Mouse (Mus musculus) embryonic facial prominence, embryonic 10.5 days (tissue): ENCODE results near the gene Clec12a. TPM values are rescaled to one million over a fixed set of nuclear protein-coding genes. Genes with fewer than 3 reads are reported as not detected.
A peak's percentile ranks its signal among the peaks of the same experiment; 100 is the strongest.
"Not testable (repeated sequence)": the region's sequence is repeated elsewhere in the genome, so short reads cannot be mapped to it uniquely, and the experiment has no call there.

Experiments
- DNase-seq: peaks from one replicate; pipeline ENCODE4 v3.0.0-alpha.2; 2017; ENCODE audit warnings: low spot score
- H3K27ac ChIP-seq: fragments of 300-500 bp; sonication (generic); replicated peaks from 2 replicates; pipeline ENCODE4 v1.5.1; 2016; ENCODE audit warnings: mild to moderate bottlenecking
- H3K27me3 ChIP-seq: fragments of 300-500 bp; sonication (generic); replicated peaks from 2 replicates; pipeline ENCODE4 v1.6.1; 2016; ENCODE audit warnings: low read depth, mild to moderate bottlenecking; ENCODE audit not compliant: poor library complexity, severe bottlenecking
- H3K36me3 ChIP-seq: fragments of 300-500 bp; sonication (generic); replicated peaks from 2 replicates; pipeline ENCODE4 v1.6.1; 2016; ENCODE audit warnings: mild to moderate bottlenecking, moderate library complexity
- H3K4me1 ChIP-seq: fragments of 300-500 bp; sonication (generic); 2 replicates; pipeline ENCODE4 v1.6.1; 2016
- H3K4me3 ChIP-seq: fragments of 300-500 bp; sonication (generic); 2 replicates; pipeline ENCODE4 v1.5.1; 2016; ENCODE audit warnings: mild to moderate bottlenecking, moderate library complexity
- H3K9me3 ChIP-seq: fragments of 300-500 bp; sonication (generic); 2 replicates; pipeline ENCODE4 v1.6.1; 2016; ENCODE audit warnings: mild to moderate bottlenecking
- WGBS: fragments of 180-500 bp; shearing (Covaris S2); methylation state at CpG from one replicate; pipeline ENCODE4 v1.1.7; 2016; 5-methylcytosine and 5-hydroxymethylcytosine counted together
- polyA plus RNA-seq: library from polyadenylated mRNA; unstranded; fragments of >200 nt; fragmentation: Nextera tagmentation; extraction: Ambion mirVana; gene quantifications from 2 replicates; pipeline ENCODE4 v1.2.1, GENCODE M21; 2016

The Clec12a gene
- 0.35 and 0.40 TPM in 2 replicates for polyA plus RNA-seq

- H3K27me3 ChIP-seq, H3K9me3 ChIP-seq, H3K36me3 ChIP-seq, DNase-seq, H3K4me1 ChIP-seq, H3K4me3 ChIP-seq, H3K27ac ChIP-seq: not testable (repeated sequence)
- 81% methylated on average over 4 of the region's 4 CpGs for WGBS
These were observed at the start of gene Clec12a for GRCm38 (mm10) chr6:129342391-129342790. Gene Clec12a (plus strand): TSS chr6:129342691.

DNA sequence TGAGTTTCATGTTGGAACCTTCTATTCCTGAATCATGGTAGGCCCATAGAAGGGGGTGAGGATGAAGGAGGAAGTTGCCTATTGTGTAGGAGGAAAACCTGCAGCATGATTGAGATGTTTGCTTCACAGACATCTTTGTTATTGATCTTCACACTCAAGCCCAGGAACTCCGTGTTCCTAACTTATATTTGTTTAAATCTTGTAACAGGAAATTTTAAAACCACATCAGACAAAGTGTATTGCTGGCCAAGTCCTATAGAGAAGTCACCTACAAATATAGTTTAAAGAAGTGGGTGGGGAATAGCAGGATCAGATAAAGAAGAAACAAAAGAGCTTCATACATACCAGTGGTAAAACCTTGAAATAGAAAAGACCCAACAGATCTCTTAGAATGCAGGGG lies 38.3 kb upstream of the Clec12a start:
- H3K27me3 ChIP-seq = no peaks in the 10 kb centered on the region
- no peak for DNase-seq
- no peaks in the 10 kb centered on the region for H3K36me3 ChIP-seq
- H3K9me3 ChIP-seq = no peaks in the 10 kb centered on the region
- no peak overlapping the region for H3K27ac ChIP-seq
- no peaks in the 10 kb centered on the region for H3K4me1 ChIP-seq
- 77% methylated on average over 1 of the region's 1 CpGs for WGBS
- no peak overlapping the region for H3K4me3 ChIP-seq

DNA sequence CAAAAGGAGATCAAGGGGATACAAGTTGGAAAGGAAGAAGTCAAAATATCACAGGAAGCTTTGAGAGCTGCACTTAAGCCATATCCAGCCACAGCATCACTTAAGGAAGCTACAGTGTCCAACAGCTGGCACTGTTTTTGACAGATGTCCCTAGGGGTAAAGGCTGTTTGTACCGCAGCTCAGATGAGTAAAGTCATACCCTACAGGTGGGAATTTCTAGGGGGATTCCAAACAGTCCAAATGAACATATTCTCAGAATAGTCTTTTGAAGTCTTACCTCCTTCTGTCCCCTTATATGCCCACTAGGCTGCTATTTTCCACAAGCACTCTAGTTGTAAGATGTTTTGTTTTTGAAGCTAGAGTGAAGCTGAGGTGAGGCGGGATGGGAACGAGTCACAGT lies 30.0 kb upstream of the Clec12a start:
- Histone ChIP-seq H3K4me1 (no peaks in the 10 kb centered on the region), H3K9me3 (no peaks in the 10 kb centered on the region), H3K4me3 (no peak overlapping the region), H3K27me3 (no peaks in the 10 kb centered on the region), H3K27ac (no peak overlapping the region), H3K36me3 (no peaks in the 10 kb centered on the region)
- DNase-seq = no peak
- WGBS = 83% methylated on average over 3 of the region's 3 CpGs

- no peak overlapping the region for H3K4me3 ChIP-seq
- no peaks in the 10 kb centered on the region for H3K9me3 ChIP-seq
- no peaks in the 10 kb centered on the region for H3K4me1 ChIP-seq
- H3K27me3 ChIP-seq = no peaks in the 10 kb centered on the region
- no peak for DNase-seq
- H3K27ac ChIP-seq = no peak overlapping the region
- 93% methylated on average over 3 of the region's 3 CpGs for WGBS
- H3K36me3 ChIP-seq = no peaks in the 10 kb centered on the region
These were observed 27.8 kb upstream of the Clec12a start for GRCm38 (mm10) chr6:129314655-129315168.

DNA sequence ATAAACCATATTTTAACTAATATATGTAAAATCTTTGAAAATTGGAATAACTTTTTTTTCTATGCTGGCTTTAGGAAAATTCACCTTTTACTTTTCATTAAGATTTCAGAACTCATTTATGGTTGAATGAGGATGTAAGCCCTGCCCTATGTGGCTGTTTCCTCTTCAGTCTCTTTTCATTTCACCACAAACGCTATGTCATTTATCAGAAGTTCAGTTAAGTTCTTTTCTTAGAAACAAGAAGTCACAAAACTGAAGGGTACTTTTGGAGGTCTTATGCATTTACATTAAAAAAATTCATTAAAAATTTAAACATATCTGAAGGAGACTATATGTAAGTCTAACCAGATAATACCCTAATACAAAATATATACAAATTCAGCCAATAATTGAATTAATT lies 26.8 kb upstream of the Clec12a start:
- 91% methylated on average over 1 of the region's 1 CpGs for WGBS
- no peaks in the 10 kb centered on the region for H3K4me1 ChIP-seq

DNA sequence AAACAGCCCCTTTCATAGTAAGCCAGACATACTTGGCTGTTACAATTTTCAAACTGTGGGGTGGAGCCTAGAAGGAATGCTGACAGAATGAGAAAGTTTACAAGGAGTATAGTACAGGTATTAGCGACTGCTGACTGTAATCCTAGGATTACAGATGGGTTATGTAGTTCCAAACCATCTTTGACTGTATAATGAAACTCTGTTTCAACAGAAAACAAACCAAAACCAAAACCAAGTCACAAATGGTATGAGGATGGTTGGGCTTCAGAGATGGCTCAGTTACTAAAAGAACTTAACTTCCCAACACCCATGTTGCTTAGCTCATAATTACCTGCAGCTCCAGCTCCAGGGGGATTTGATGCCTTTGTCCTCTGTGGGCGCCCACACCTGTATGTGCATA lies 26.0 kb upstream of the Clec12a start:
- no peak overlapping the region for H3K27ac ChIP-seq
- WGBS = 75% methylated on average over 2 of the region's 2 CpGs
- H3K9me3 ChIP-seq = no peaks in the 10 kb centered on the region
- H3K4me1 ChIP-seq = no peaks in the 10 kb centered on the region
- H3K4me3 ChIP-seq = no peak overlapping the region
- no peak for DNase-seq
- H3K27me3 ChIP-seq = no peaks in the 10 kb centered on the region
- H3K36me3 ChIP-seq = no peaks in the 10 kb centered on the region

More for the DNA sequence above, 26.8 kb upstream of the Clec12a start:
- no peaks in the 10 kb centered on the region for H3K36me3 ChIP-seq
- no peaks in the 10 kb centered on the region for H3K9me3 ChIP-seq
- no peak overlapping the region for H3K4me3 ChIP-seq
- no peak for DNase-seq
- H3K27ac ChIP-seq = no peak overlapping the region
- no peaks in the 10 kb centered on the region for H3K27me3 ChIP-seq

- DNase-seq = no peak
- Histone ChIP-seq H3K27ac (no peak overlapping the region), H3K27me3 (no peaks in the 10 kb centered on the region), H3K36me3 (no peaks in the 10 kb centered on the region), H3K4me1 (no peaks in the 10 kb centered on the region), H3K4me3 (no peak overlapping the region), H3K9me3 (no peaks in the 10 kb centered on the region)
- WGBS = 62% methylated on average over 1 of the region's 1 CpGs
These were observed 24.1 kb upstream of the Clec12a start for GRCm38 (mm10) chr6:129318395-129318794.

- whole genome bisulfite sequencing = 81% methylated on average over 4 of the region's 4 CpGs
- Histone ChIP-seq H3K36me3 (no peaks in the 10 kb centered on the region), H3K27me3 (no peaks in the 10 kb centered on the region), H3K27ac (no peak overlapping the region), H3K4me3 (no peak overlapping the region), H3K4me1 (no peaks in the 10 kb centered on the region), H3K9me3 (no peaks in the 10 kb centered on the region)
- no peak for DNase-seq
These were observed 23.2 kb upstream of the Clec12a start for GRCm38 (mm10) chr6:129319331-129319730.

GRCm38 (mm10) chr6:129326016-129326415 lies 16.5 kb upstream of the Clec12a start:
- Histone ChIP-seq H3K36me3 (no peaks in the 10 kb centered on the region), H3K4me1 (no peaks in the 10 kb centered on the region), H3K4me3 (no peak overlapping the region), H3K27ac (no peak overlapping the region), H3K27me3 (no peaks in the 10 kb centered on the region), H3K9me3 (no peaks in the 10 kb centered on the region)
- 85% methylated on average over 1 of the region's 1 CpGs for WGBS
- no peak for DNase-seq

- Histone ChIP-seq H3K9me3 (no peaks in the 10 kb centered on the region), H3K36me3 (no peaks in the 10 kb centered on the region), H3K4me3 (no peak overlapping the region), H3K4me1 (no peaks in the 10 kb centered on the region), H3K27ac (no peak overlapping the region), H3K27me3 (no peaks in the 10 kb centered on the region)
- 84% methylated on average over 13 of the region's 13 CpGs for WGBS
- DNase-seq = no peak
These were observed 15.8 kb upstream of the Clec12a start for GRCm38 (mm10) chr6:129326568-129327150.

DNA sequence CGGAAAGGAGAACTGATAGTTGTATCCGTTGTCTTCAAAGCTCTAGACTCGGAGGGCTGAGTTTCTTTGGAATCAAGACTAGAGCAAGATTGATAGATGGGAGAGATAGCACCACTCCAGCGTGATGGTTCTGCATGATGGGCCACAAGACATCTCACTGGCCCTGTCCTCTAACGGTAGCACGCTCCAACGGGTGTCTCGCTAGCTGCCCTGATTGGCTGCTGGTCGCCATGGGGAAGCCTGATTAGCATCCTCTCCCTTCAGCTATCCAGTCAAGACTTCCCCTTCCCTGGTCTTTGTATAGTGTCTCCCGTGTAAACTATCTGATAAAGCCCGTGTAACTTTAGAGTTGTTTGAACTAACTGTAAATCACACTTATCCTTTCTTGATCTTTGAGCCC lies 10.9 kb upstream of the Clec12a start, which contains the start of gene 4922502D21Rik:
4922502D21Rik (minus strand) TSS at position 187 of the 400 bp plus-strand sequence.
- no peak within 1 kb of the TSS for H3K27ac ChIP-seq
- no peaks in the 10 kb centered on the region for H3K9me3 ChIP-seq
- DNase-seq = no peak
- WGBS = 58% methylated on average over 11 of the region's 11 CpGs
- H3K4me1 ChIP-seq = no peaks in the 10 kb centered on the region
- H3K36me3 ChIP-seq = no peaks in the 10 kb centered on the region
- no peaks in the 10 kb centered on the region for H3K27me3 ChIP-seq
- H3K4me3 ChIP-seq = no peak within 1 kb of the TSS

- Histone ChIP-seq H3K27me3 (no peaks in the 10 kb centered on the region), H3K4me3 (no peak overlapping the region), H3K36me3 (no peaks in the 10 kb centered on the region), H3K27ac (no peak overlapping the region), H3K9me3 (no peaks in the 10 kb centered on the region), H3K4me1 (no peaks in the 10 kb centered on the region)
- WGBS = 42% methylated on average over 11 of the region's 11 CpGs
- peak; percentile 47 for DNase-seq
These were observed 8.8 kb upstream of the Clec12a start for GRCm38 (mm10) chr6:129333674-129334078.

DNA sequence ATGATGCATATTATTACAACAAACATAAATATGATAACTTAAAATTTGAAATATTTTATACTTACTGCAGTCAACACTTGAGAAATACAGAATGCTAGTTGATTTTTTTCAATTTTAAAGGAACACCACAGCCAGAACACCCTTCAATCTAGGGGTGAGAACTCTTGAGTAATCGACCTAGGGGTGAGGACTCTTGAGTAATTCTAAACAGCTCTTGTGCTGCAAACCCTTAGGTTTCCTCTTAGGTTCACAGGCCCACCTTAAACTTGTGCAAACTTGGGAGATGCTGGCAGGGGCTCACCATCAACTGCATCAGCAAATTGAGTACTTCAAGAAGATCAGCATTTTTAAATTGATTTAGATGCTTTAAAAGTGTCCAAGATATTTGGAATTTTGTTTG lies 4.7 kb upstream of the Clec12a start:
- Histone ChIP-seq H3K27ac (no peak overlapping the region), H3K9me3 (no peaks in the 10 kb centered on the region), H3K4me1 (no peaks in the 10 kb centered on the region), H3K4me3 (no peak overlapping the region), H3K36me3 (no peaks in the 10 kb centered on the region), H3K27me3 (no peaks in the 10 kb centered on the region)
- 78% methylated on average over 1 of the region's 1 CpGs for WGBS
- no peak for DNase-seq
